Mouse (Mus musculus) layer of hippocampus, postnatal 36 days (tissue): Measurements from ENCODE around the gene Atp10b. TPM values are rescaled to one million over a fixed set of nuclear protein-coding genes. Genes with fewer than 3 reads are reported as not detected.
"Not testable (repeated sequence)": the region's sequence is repeated elsewhere in the genome, so short reads cannot be mapped to it uniquely, and the experiment has no call there.

Source experiments
- DNase-seq, 2 experiments: peaks; one replicate each; pipeline ENCODE4 v3.0.0; 2022
- total RNA-seq, 2 experiments: library from RNA; stranded (reverse); gene quantifications; 2 replicates each; pipeline ENCODE4 v1.2.3; 2021

Gene Atp10b
- total RNA-seq = 1 to 10 TPM; 1.2 to 1.5 TPM

DNA sequence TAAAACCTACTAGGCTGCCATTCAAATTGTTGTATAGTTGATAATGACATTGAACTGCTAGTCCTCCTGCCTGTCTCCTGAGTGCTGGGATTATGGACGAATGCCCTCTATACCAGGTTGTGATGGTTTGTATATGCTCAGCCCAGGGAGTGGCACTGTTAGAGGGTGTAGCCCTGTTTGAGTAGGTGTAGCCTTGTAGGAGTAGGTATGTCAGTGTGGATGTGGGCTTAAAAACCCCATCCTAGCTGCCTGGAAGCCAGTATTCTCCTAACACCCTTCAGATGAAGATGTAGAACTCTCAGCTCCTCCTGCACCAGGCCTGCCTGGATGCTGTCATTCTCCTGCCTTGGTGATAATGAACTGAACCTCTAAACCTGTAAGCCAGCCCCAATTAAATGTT lies at the start of gene Atp10b:
Atp10b (plus strand) TSS at position 301 of the 400 bp plus-strand sequence.
- DNase-seq = no peak

DNA sequence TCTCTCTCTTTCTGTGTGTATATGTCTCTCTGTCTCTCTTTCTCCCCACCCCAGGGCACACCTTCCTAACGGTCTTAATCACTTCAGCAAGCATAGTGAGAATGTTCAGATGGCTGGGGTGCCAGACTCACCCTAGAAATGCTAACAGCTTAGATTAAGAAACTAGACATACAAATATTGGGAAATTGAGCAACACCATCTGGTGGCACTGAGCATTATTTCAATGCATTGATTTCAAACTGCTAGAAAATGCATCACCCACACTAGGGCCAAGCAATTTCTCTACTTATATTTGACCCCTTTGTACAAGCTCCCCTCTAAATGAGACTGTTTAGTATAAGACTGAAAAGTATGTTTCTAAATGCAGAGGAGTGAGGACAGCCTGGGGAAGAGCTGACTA lies 48.3 kb upstream of the Atp10b start:
- DNase-seq = no peak

DNA sequence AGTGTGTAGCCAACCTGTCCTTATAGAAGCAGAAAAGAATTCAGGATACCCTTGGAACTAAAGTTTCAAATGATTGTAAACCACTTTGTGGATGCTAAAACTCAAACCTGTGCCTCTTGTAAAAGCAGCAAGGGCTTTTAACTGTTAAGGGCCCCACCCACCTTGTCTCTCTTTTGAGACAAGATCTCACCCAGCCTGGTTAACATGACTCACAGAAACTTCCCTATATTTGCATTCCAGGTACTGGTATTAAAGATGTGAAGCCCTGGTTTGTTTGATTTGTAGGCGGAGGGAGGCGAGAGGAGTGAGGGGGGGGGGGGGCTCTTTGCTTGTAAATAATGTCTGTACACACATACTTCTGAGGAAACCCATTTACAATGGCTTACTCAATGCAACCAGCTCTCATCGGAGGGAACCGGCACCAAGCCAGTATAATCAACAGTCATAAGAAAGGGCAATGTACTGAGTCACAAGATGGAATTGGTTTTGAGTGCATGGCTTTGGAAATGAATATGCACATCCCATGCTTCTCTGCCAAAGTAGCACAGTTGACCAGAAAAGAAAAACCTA lies 23.7 kb upstream of the Atp10b start:
- no peak for DNase-seq

DNA sequence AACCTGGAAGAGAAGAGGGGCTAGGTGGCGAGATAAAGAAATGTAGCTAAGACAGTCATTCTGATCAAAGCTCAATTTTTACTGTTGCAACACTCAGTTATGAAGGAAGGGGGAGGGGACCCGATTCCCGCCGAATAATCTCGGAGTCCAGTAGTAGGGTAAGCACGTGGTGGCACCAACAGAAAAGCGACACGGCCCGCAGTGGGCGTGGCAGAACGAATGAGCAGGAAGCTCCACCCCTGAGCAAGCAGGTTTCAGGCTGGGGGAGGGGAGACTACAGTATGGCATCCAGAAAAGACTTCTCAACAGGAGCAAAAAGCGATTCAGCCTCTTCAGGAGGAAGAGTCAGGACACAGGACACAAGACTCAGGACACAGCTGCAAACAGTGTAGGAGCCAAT lies 23.1 kb upstream of the Atp10b start:
- not testable (repeated sequence) for DNase-seq

DNA sequence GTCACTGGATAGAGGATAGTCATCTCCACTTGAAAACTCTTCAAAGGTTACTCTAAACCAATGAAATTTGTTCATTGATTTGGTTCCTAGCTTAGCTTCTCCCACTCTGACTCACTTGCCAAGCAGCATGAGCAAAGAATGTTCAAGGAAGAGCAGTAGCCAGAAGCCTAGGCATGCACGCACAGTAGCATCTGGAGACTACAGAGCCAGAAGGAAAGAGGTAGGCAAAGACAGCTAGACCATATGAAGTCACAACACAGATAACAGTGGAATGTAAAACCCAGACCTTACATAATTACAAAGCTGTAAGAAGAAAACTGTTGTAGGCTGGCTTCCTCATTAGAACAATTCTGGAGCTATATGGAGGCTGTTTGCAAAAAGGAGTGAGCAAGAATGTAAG lies 8.4 kb upstream of the Atp10b start:
- DNase-seq = peak in 1 of 2 experiments; percentile 6

DNA sequence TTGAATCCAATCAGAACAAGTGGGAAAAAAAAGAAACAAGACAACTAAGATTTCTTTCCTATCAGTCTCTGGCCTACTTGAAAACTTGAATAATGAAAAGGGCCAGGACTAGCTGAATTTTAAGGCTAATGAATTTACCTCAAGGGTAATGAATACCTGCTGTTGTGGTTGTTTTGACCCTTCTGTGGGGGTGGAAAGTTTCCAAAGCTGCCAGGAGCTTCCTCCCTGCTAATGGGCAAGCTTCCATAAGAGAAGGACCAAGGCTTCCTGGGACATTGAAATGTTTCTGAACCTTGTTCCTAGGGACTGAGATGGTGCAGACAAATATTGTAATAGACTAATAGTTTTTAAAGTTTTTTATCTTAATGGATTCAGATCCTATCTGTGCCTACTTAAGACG lies 6.9 kb upstream of the Atp10b start:
- DNase-seq = no peak

DNA sequence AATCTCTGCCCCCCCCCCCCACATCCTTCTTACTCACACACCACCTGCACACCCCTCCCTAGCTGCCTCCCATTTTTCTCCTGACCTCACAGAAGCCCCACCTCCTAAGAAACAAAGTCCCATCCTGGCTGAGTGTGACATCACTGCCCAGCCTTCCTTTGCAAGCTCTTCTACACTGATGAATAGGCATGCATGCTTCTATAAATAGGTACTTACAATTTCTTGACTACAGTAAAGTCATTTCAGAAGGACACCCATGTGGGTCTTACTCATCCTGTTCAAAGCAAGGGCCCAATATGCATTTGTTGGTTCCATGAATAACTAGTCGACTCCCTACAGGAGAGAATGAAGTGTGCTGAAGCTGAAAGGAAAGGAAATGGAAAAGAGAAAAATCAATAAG lies 5.5 kb upstream of the Atp10b start:
- DNase-seq = no peak

DNA sequence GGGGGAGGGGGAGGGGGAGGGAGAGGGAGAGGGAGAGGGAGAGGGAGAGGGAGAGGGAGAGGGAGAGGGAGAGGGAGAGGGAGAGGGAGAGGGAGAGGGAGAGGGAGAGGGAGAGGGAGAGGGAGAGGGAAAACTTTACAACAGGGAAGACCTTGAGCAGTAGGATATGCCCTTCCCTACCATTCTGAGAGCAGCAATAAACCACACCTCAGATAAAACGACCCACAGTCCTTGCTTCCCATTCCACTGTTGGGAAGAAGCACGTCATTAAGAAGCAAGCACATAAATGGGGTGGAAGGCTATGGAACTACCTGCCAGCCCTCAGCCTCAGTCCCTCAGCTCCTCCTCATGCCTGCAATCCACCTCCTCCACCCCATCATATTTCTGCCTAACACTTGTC lies 4.8 kb upstream of the Atp10b start:
- not testable (repeated sequence) for DNase-seq

DNA sequence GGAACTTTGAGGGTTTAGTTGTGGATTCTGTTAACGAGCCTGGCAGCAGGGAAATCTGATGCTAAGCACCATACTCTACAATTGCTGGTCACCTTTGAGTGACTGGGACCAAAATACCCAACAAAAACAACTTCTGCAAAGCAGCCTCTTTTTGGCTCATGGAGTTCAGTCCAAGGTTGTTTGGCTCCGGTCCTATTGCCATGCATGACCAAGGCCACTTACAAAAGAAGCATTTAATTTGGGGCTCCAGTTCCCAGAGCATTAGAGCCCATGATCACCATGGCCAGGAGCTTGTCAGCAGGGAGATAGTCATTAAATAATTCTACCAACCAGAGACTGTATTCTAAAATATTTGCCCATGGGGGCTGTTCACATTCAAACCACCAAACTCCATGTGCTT lies 2.3 kb upstream of the Atp10b start:
- no peak for DNase-seq

DNA sequence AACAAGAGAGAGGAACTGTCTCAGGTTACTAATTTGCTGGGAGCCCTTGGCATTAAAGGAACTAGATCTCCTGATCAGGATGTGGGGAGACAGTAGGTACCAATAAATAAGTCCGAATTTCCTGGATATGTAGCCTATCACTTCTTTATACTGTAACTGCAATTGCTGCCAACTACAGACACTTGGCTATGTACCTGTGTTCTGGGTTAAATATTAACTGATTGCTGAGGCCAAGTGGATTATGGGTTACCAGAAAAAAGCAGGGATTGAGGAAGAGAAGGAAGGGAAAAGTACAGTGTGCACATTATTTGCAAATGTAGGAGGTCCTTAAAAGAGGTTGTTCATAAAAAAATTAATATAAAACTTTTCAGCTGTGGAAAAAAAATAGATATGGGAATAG lies 1.3 kb upstream of the Atp10b start:
- DNase-seq = no peak

DNA sequence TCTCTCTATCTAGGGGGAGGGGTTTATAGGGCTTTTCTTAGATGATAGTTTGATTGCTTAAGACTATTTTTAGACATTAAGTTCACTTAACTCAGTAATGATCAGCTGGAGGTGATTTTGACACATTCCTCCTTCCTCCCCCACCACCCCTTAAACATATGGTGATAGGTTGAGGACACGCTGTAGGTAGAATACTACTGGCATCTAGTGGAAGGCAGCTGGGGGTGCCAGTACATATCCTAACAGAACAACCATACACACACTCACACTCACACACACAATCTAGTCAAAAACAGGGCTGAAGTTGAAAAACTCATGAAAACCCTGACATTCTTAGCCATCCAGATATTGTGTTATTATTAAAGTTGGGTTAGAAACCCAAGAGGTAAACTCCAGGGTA lies 5.3 kb downstream of the Atp10b start:
- no peak for DNase-seq

DNA sequence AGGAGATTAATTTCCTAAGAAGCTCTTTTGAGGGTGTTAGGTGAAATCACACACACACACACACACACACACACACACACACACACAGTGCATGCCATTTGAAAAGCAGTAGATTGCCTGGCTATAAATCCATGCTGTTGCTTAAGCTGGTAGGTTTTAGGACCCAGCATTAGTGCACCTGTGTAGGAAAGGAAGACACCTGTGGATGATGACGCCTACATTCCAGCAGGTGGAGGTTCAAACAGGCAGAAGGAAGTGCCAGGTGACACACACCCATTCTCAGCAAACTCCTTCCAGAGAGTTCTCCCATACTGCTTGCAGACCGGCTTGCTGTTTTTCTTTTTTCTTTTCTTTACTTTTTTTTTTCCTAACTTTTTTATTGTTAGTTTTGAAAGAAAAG lies 5.7 kb downstream of the Atp10b start:
- DNase-seq = no peak

DNA sequence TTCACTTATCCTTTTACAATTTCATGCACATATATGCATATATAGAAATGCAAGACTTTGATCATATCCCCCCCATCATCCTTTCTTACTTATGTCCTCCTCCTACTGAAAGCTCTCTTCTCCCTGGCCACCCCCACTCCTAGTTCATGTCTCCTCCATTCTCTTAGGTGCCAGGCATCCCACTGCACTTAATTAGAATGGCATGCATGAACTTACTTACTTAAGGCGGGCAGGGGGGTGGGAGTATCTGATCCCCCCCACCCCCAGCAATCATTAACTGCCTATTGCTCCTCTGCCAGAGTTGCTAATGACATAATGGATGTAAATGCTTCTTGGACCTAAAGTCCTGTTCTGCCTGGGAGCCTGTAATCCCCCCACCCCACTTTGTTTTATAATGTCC lies 9.1 kb downstream of the Atp10b start:
- DNase-seq = no peak

DNA sequence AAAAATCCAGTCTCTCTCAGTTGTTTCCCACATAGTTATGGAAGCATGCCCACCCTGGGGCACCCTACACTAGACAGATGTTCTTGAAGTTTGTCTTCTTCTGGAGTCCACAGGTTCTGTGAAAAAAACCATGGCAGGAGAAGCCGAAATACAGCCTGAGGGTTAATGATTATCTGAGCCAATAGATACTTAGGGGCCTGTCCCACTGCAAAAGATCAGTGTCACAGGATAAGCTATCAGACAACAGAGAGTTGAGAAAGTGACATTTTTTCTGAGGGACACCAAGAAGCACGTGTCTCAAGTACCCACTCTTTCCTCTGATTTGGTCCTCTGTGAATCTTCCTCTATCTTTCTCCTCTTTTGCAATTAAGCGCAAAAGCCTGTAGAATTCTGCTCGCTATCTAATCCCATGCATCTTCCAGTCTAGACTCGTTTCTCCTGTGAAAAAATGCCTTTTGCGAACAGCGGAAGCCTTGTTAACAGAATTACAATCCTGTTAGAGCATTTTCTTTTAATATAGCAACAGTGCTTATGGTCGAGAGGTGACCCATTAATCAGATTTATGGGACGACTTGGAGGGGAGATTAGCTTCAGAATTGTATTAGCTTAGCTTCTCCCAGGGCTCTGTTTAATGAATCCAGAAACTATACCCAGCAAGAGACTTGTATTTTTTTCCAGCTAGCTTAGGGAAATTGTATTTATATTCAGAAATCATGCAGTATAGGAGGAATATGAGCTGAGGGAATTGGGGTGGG lies 10.7 kb downstream of the Atp10b start:
- DNase-seq = no peak

DNA sequence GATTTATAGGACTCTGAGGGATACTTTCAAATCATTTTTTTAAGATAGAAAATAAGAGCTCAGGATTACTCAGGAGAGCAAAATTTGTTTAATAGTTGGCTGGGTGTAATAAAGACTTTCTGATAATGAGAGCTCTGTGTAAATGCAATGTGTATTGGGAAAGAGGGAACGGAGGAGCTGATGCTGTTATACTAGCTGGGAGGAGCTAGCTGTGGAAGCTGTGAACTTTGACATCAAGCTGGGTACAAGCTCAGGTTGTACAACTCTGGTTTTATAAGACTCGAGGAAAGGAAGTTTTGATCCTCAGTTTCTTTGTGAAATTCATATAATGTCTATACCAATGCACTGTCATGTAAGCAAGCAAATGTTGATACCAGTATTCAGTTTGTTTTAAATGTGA lies 20.9 kb downstream of the Atp10b start:
- no peak for DNase-seq

DNA sequence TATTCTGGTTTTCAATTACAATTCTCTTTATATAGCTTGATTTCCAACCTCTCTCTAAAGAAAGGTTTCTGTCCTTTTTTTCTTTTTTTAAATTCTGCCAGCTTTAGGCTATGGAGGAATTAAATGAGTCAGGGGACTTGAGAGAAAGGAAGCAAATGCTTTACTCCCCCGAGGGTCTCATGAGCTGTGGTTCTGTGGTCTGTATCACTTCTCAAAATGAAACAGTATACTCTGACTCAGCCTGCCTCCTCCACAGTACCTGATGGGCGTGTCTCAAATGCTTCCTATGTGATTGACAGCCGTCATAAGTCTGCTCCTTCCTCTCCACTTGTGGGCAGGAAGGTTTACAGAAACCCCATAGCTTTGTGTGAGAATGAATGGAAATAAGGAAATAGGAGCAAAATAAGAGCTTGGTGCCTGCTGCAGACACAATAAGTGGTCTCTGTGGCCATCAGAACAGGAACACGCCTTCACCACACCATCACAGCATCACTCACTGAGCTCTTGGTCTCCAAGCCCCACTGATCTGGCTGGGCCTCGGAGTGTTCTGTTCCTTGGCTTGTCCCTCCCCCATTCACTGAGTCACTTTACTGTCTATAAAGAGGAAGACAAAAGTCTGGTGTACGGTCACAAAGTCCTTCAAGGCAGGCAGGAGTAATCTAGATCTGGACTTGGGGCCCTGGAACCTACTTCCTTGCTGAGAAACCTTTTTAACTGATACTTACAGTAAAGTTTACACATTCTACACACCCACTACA lies 24.9 kb downstream of the Atp10b start:
- no peak for DNase-seq

DNA sequence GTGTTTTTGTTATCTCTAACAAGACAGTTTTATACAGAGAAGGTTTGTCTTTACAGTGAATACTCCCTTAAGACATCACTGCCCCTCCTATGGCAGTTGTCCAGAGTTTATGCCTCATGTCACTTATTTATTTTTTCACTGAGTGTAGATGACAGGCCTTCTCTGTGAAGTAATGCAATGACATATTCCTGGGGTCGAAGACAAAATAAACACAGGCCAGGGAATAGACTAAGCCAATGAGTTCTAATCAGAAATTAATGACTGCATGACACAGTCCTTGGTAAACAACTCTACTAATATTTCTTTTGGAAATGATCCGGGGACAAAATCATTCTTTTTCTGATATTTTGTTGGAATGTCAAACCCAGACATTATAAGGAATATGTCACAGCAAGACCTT lies 32.7 kb downstream of the Atp10b start:
- DNase-seq = no peak

DNA sequence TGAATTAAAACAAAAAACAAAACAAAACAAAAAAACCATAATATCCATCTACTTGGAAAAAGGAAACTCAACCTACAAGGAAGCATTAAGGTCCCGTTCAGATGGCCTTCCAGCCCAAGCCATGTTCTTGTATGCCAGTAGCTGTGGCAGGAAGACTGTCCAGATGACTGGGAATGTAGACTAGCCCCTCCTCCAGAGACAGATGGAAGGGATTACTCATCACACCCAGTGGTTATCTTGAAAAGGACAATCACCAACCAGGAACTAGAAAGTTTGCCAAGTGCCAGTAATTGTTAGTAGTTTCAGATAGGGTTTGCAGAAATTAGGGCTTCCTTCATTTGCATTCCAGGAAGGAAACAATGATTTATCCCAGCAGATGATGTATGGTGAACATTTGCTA lies 33.1 kb downstream of the Atp10b start:
- DNase-seq = no peak

DNA sequence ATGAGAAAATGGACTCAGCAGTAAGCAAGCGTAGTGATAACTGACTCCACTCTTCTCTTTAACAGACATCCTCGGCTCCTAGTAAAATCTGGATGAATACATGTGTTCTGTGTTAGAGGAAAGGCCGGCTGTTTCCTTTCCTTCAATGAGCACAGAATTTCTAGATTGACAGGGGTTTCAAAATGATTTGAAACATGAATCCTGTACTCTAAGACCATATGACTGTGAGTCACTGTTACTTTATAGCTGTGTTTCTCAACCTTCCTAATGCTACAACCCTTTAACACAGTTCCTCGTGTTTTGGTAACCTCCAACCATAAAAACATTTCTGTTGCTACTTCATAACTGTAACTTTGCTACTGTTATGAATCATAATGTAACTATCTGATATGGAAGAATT lies 33.8 kb downstream of the Atp10b start:
- no peak for DNase-seq

DNA sequence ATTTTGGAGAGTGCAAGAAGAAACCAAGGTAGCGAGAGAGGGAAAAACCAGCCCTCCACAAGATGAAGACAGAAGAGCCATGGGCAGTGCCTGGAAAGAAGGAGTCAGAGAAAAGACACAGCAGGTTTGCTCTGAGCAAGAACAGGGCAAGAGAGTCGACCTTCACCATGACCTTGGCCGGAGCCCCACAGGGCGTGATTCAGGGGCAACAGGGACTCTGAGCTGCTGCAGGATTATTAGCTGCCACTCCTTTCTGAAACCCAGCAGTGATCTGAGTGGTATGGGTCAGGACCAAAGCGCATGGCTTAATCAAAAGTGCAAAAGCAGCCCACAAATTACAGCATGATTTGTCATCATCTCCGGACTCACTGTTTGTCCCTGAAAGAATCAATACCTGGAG lies 36.6 kb downstream of the Atp10b start:
- DNase-seq = no peak

DNA sequence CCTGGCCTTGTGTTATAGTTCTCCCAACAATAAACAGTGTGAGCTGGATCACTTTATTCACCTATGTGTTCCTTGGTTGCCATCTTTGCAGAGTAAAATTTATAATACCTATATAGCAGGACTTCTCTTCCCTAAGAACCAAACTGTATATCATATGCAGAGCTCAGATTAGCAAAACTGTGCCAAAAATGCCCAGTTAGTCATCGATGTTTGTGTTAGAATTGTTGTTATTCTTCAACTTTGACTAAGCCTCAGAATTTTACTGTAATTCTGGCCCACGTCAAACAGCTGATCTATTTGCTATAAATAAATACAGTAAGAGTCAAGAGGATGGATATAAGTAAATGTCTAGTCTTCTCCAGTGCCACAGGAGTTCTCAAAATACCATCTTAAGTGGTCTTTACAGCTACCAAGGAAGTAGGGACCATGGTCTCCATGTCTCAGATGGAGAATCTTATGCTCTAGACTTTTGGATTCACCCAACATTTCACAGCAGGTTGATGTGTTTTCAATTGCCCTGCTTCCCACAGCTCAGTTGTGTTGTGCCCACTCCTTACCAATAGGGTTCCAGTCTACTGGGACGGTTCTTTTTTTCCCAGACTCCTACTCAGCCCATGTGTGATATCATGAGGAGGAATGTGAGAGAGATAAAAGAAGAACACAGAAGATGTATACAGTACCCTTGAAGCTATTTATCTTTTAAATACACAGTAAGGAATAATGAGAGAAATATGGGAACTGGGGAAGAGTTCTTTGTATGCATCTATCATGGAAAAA lies 40.3 kb downstream of the Atp10b start:
- DNase-seq = no peak

DNA sequence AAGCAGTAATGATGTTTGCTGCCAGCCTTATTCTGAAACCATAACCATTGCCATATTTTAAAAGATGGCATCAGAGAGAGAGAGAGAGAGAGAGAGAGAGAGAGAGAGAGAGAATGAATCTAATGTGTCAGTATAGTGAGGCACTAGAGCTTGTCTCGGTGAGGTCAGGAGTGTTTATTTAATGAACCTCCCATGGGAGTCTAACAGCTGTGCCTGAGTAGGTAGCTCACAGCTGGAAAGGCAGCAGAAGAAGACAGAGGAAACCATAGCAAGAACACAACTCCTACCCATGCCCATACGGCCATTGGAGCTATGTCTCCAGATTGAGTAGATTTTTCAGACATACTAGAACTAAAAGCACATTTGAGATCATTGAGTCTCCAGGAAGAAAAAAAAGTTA lies 49.1 kb downstream of the Atp10b start:
- no peak for DNase-seq

DNA sequence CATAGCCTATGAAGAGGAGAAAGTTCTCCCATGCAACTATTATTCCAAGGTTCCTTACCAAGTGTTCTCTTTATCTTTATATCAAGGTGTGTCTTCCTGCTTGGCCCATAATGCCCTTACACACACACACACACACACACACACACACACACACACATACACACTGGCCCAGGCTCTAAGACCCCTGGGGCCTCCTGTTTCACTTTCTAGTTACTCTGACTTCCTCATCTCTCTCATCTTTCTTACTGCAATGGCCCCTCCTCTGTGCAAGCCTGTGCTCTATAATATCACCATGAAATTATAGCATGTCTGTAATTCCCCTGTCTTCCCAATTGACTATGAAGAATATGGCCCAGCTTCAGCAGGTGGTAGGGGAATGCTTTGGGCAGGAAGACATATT lies 49.7 kb downstream of the Atp10b start:
- DNase-seq = no peak
